Mouse (Mus musculus) forebrain, embryonic 15.5 days (tissue): ENCODE results near the gene Ankrd39. TPM values are rescaled to one million over a fixed set of nuclear protein-coding genes. Genes with fewer than 3 reads are reported as not detected.

Experiments
- ATAC-seq: fragments of 200-750 bp; cut with Nextera tagmentation; replicated peaks from 2 replicates; pipeline ENCODE4 v1.8.0; 2017; ENCODE audit warnings: mild to moderate bottlenecking, moderate TSS enrichment, moderate library complexity
- H3K27ac ChIP-seq: fragments of 300-500 bp; sonication (generic); replicated peaks from 2 replicates; pipeline ENCODE4 v1.5.1; 2015; ENCODE audit warnings: mild to moderate bottlenecking, inconsistent platforms
- H3K27me3 ChIP-seq: fragments of 300-500 bp; sonication (generic); 2 replicates; pipeline ENCODE4 v1.6.1; 2015; ENCODE audit warnings: inconsistent platforms
- H3K36me3 ChIP-seq: fragments of 300-500 bp; sonication (generic); 2 replicates; pipeline ENCODE4 v1.6.1; 2015; ENCODE audit warnings: mild to moderate bottlenecking, inconsistent platforms
- H3K4me1 ChIP-seq: fragments of 300-500 bp; sonication (generic); 2 replicates; pipeline ENCODE4 v1.6.1; 2015; ENCODE audit warnings: inconsistent platforms
- H3K4me2 ChIP-seq: fragments of 300-500 bp; sonication (generic); replicated peaks from 2 replicates; pipeline ENCODE4 v1.6.1; 2015; ENCODE audit warnings: mild to moderate bottlenecking, inconsistent platforms
- H3K4me3 ChIP-seq: fragments of 300-500 bp; sonication (generic); 2 replicates; pipeline ENCODE4 v1.5.1; 2015; ENCODE audit warnings: mild to moderate bottlenecking, inconsistent platforms
- H3K9ac ChIP-seq: fragments of 300-500 bp; sonication (generic); replicated peaks from 2 replicates; pipeline ENCODE4 v1.6.1; 2015; ENCODE audit warnings: mild to moderate bottlenecking, inconsistent platforms
- H3K9me3 ChIP-seq: fragments of 300-500 bp; sonication (generic); 2 replicates; pipeline ENCODE4 v1.6.1; 2016; ENCODE audit warnings: inconsistent platforms
- WGBS: fragments of 180-500 bp; shearing (Covaris S2); methylation state at CpG from one replicate; pipeline ENCODE4 v1.1.7; 2015; ENCODE audit warnings: mixed read lengths; 5-methylcytosine and 5-hydroxymethylcytosine counted together
- polyA plus RNA-seq: library from polyadenylated mRNA; unstranded; fragments of >200 nt; fragmentation: Nextera tagmentation; extraction: Ambion mirVana; gene quantifications from 2 replicates; pipeline ENCODE4 v1.2.1, GENCODE M21; 2015

Ankrd39 gene
- 18.2 and 19.2 TPM in 2 replicates for polyA plus RNA-seq

DNA sequence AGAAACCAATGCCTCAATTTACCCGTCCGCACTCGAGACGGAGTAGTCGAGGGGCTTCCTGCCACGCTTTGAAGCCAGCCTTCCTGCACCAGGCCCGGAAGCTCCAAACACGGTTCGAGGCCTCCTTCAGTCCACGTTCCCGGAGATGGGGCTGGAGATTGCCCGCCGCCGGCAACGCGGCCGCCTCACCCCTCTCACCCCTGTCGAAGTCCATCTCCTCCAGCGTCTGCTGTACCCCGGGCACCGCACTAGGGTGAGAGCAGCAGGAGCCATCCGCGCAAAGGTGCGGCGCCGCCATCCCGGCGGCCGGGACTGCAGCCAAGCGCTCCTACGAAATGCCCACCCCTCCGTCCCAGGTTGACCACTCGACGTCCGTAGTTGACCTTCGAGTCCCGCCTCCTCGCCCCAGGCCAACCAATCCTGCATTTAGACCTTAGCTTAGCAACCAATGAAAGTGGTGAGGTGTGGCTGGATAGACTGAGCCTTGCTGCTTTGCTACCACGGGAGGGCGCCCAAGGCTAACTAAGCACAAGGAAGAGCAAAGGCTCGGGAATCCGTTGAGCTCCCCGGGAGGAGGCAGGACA is at the start of gene Ankrd39:
Gene Ankrd39, minus strand, starts transcription at position 558 of the 584 bp plus-strand sequence.
- peak within 1 kb of the TSS; percentile 57 for H3K4me3 ChIP-seq
- H3K9ac ChIP-seq = peak within 1 kb of the TSS; percentile 76
- peak within 1 kb of the TSS; percentile 64 for H3K4me2 ChIP-seq
- ATAC-seq = peak; percentile 97
- under 1% methylated on average over 43 of the region's 43 CpGs for WGBS
- no peaks in the 10 kb centered on the region for H3K27me3 ChIP-seq
- H3K9me3 ChIP-seq = no peaks in the 10 kb centered on the region
- H3K27ac ChIP-seq = peak within 1 kb of the TSS; percentile 80
- H3K4me1 ChIP-seq = peaks cover 43% of the 10 kb centered on the region
- peaks cover 31% of the 10 kb centered on the region for H3K36me3 ChIP-seq

DNA sequence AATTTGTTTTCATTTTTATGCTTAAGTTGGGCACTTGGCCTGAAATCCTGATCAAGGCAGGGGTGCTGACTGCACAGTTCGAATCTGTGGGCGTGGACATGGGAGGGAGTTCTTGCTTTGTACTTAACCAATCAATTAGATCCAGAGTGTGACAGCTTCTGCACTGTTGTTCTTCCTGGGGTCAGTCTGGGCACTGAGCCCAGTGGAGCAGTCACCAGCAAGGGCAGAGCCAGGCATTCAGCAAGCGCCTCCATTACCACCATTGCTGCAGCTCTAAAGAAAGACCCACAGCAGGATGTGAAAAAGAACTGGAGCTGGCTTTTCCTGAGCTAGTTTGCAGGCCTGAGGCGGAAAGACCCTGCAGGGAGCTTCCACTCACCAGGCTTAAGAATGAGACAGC is 48.9 kb upstream of the Ankrd39 start:
- no peaks in the 10 kb centered on the region for H3K36me3 ChIP-seq
- peak; percentile 80 for ATAC-seq
- H3K9ac ChIP-seq = no peak overlapping the region
- H3K9me3 ChIP-seq = no peaks in the 10 kb centered on the region
- peaks cover 11% of the 10 kb centered on the region for H3K4me1 ChIP-seq
- no peaks in the 10 kb centered on the region for H3K27me3 ChIP-seq
- 11% methylated on average over 4 of the region's 4 CpGs for WGBS
- H3K4me2 ChIP-seq = no peak overlapping the region
- peak overlapping the region; percentile 56 for H3K27ac ChIP-seq
- no peak overlapping the region for H3K4me3 ChIP-seq

DNA sequence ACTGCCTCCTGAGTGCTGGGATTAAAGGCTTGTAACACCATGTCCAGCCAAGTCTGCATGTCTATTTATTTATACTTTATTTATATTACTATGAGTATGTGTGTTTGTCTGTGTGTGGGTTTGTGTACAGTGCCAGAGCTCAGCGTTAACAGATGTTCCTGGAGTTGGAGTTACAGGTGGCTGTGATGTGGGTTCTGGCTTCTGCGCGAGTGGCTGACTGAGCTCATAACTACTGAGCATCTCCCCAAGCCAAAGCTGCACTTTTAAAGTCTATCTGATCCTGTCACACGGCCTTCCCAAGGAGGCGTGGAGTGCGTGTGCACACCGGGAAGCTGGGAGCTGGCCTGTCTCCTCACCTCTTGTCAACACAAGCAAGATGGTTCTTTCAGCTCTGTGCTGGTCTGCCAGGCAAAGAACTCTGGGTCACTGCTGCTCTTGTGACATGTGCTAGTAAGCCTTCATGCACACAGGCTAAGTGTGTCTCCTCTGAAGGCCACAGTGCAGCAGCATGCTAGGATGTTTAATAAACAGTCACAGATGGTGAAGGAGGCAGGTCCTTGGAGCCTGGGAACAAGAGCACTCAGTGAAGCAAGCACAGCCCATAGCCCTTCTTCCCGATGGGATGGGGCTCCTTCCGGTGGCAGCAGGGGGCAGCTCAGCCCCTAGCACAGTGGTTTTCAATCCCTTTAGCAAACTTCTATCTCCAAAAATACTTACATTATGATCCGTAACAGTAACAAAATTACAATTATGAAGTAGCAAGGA is 48.1 kb upstream of the Ankrd39 start:
- peaks cover 11% of the 10 kb centered on the region for H3K4me1 ChIP-seq
- H3K4me3 ChIP-seq = no peak overlapping the region
- 68% methylated on average over 10 of the region's 10 CpGs for WGBS
- no peaks in the 10 kb centered on the region for H3K27me3 ChIP-seq
- peak overlapping the region; percentile 56; the same call in 1 of the 2 replicates for H3K27ac ChIP-seq
- H3K9ac ChIP-seq = no peak overlapping the region
- ATAC-seq = peak; percentile 49; the same call in 1 of the 2 replicates
- H3K4me2 ChIP-seq = no peak overlapping the region
- no peaks in the 10 kb centered on the region for H3K9me3 ChIP-seq
- H3K36me3 ChIP-seq = no peaks in the 10 kb centered on the region

DNA sequence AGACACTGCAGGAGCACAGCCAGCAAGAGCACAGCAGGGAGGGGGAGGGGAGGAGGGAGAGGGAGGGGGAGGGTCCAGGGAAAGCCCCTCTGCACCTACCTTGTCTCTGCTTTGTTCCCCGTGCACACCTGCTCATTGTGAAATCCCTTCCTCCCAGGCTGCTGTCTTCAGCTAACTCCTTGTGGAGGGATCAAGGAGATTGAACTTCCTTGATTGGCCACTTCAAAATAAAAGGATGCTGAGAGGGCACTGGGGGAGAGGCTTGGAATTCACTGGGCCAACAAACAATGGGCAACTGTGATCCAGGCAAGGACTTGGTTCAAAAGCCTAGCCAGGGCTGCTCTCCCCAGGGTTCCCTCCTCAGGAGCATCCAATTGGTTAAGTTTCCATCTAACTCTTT is 45.9 kb upstream of the Ankrd39 start:
- no peak overlapping the region for H3K4me2 ChIP-seq
- H3K9me3 ChIP-seq = no peaks in the 10 kb centered on the region
- H3K4me1 ChIP-seq = peaks cover 20% of the 10 kb centered on the region
- H3K27me3 ChIP-seq = no peaks in the 10 kb centered on the region
- no peak overlapping the region for H3K27ac ChIP-seq
- ATAC-seq = no peak
- 13% methylated on average over 1 of the region's 1 CpGs for WGBS
- no peak overlapping the region for H3K4me3 ChIP-seq
- no peaks in the 10 kb centered on the region for H3K36me3 ChIP-seq
- no peak overlapping the region for H3K9ac ChIP-seq

DNA sequence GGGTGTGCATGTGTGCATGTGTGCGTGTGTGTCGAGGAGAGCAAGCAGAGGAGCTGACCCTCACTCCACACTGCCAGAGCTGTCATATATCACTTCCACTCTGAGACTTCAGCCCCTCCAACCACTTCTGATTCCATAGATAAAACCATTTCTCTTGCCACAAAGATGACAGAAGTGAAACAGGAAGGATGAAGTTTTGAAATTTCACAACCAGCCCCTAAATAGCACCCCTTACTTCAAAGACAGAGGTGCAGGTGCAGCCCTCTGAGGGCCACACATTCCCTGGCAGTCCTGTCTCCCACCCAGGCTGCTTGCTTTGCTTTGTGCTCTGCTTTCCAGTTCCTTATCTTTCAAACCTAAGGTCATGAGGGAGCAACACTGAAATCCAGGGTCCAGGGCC is 44.2 kb upstream of the Ankrd39 start:
- H3K27ac ChIP-seq = no peak overlapping the region
- no peak overlapping the region for H3K4me3 ChIP-seq
- H3K9ac ChIP-seq = no peak overlapping the region
- 93% methylated on average over 2 of the region's 2 CpGs for WGBS
- peaks cover 20% of the 10 kb centered on the region for H3K4me1 ChIP-seq
- H3K9me3 ChIP-seq = no peaks in the 10 kb centered on the region
- no peak overlapping the region for H3K4me2 ChIP-seq
- ATAC-seq = no peak
- no peaks in the 10 kb centered on the region for H3K36me3 ChIP-seq
- H3K27me3 ChIP-seq = 0 out of 2 replicates have a peak, but pooled peaks cover 3% of the 10 kb centered on the region

DNA sequence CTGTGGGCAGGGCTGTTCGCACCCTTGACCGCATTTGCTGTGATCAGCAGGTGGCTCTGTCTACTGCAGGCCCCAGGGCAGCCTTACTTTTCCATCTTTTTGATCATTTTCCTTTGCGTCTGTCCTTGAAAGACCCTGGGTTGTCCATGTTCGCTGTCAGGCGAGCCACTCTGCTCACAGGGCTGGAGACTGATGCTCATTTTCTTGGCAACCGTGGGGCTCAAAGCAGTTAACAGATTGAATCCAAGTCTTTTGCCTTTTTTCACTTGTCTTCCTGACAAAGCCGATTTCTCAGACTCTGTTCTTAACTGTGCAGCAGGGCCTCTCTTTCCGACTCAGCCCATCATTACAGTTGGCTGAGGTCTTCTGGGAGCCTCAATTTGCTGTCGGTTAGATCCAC is 43.4 kb upstream of the Ankrd39 start:
- Histone ChIP-seq H3K27ac (no peak overlapping the region), H3K4me1 (peaks cover 13% of the 10 kb centered on the region), H3K9ac (no peak overlapping the region), H3K9me3 (no peaks in the 10 kb centered on the region), H3K4me3 (no peak overlapping the region), H3K27me3 (peaks cover 5% of the 10 kb centered on the region; the same call in 1 of the 2 replicates), H3K4me2 (no peak overlapping the region), H3K36me3 (no peaks in the 10 kb centered on the region)
- ATAC-seq = no peak
- 49% methylated on average over 9 of the region's 9 CpGs for WGBS

DNA sequence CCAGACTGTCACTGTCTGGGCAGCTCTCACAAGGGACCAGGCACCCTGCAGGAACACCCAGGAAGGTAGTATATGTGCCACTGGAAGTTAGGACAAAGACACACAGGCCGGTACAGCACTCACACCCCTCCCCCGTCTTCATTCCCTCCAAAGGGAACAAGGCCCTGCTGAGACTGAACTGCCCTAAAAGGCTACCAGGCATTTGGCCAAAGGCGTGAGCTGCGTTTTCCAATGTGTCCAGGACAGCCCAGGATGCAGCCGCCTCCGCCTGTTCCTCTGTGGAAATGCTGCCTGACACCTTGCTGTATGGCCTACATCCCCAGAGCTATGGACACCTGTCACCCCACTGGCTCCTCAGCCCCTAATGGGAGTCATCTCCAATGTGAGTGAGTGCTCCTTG is 42.2 kb upstream of the Ankrd39 start:
- WGBS = 50% methylated on average over 6 of the region's 6 CpGs
- no peak overlapping the region for H3K4me3 ChIP-seq
- no peak overlapping the region for H3K27ac ChIP-seq
- H3K27me3 ChIP-seq = peaks cover 9% of the 10 kb centered on the region; the same call in 1 of the 2 replicates
- peaks cover 9% of the 10 kb centered on the region; the same call in 1 of the 2 replicates for H3K4me1 ChIP-seq
- H3K36me3 ChIP-seq = no peaks in the 10 kb centered on the region
- no peak overlapping the region for H3K4me2 ChIP-seq
- no peak for ATAC-seq
- no peak overlapping the region for H3K9ac ChIP-seq
- H3K9me3 ChIP-seq = no peaks in the 10 kb centered on the region

DNA sequence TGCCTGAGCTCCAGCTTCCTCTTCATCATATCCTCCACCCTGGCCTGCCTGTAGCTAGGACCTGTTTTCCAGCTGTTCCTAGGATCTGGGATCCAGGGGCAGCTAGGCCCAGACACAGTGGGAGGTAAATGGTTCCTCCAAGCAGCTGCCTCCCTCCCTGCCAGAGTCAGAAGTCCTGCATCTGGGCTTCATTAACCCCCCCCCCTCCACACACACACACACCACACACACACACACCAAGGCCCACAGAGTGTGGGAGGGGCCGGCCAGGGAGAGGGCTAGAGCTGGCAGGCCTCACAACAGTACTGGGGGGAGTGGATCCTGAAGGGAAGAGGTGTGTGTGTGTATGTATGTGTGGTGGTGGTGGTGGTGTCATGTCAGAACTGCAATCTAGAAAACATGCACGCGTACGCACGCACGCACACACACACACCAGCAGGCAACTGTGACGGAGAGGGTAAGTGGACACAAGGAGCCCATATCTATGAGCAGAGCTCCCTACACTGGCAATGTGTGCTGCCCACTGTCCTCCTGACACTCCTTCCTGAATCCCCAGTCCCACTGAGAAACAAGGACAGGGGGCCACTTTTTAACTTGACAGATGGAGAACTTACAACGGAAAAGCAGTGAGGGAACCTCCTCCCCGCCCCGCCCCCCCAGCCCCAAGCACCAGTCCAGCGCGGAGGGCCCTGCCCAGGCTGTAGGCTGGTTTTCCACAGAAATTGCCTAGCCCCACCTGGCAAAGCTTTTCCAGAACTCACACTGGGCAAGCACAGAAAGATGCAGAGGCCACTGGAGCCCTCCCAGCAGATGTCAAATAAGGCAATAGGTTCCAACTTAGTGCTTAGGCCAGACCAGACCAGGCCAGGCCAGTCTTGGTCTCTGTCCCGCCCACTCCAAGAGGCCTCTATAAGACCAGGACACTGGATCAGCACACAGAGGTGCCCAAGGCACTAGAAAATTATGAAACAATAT is 41.5 kb upstream of the Ankrd39 start:
- Histone ChIP-seq H3K27me3 (peaks cover 15% of the 10 kb centered on the region; the same call in 1 of the 2 replicates), H3K27ac (no peak overlapping the region), H3K9me3 (no peaks in the 10 kb centered on the region), H3K36me3 (no peaks in the 10 kb centered on the region), H3K4me2 (no peak overlapping the region), H3K4me1 (peaks cover 9% of the 10 kb centered on the region; the same call in 1 of the 2 replicates), H3K9ac (no peak overlapping the region), H3K4me3 (no peak overlapping the region)
- 66% methylated on average over 13 of the region's 13 CpGs for WGBS
- no peak; the same call in 1 of the 2 replicates for ATAC-seq

DNA sequence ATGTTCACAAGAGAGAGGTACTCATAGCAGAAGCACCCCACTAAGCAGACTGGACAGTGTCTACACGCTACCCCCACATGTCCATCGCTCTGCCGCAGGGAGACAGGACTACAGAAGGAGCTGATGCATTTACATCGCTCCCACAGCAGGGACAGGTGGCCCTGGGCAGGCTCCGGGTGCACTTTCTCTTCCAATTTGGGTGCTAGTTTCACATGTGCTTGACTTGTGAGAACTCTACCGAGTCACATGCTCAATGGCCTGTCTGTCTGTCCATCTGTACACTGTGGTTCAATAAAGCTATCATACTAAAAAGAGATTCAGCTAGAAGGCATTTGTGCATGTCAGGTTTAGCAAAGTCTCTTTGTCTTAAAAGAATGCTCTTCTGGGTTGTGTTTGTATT is 40.6 kb upstream of the Ankrd39 start:
- H3K27ac ChIP-seq = no peak overlapping the region
- 94% methylated on average over 6 of the region's 6 CpGs for WGBS
- H3K27me3 ChIP-seq = peaks cover 22% of the 10 kb centered on the region

DNA sequence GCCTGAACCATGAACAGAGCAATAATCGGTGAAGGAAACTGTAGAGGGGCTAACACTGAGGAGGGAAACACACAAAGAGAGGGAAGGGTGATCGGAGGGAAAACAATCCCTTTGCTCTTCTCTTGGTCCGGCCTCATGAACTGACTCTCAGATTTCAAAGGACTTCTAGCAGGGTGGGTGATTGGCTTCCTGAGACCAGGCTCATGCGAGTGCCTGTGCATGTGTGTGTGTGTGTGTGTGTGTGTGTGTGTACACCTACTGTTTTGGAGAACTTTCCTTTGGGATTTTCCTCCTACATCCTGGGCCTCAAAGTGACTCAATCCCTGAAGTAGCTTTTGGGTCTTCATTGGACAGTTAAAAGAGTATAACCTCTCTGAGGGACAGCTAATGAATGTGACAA is 39.0 kb upstream of the Ankrd39 start:
- H3K36me3 ChIP-seq = no peaks in the 10 kb centered on the region
- no peak for ATAC-seq
- H3K27me3 ChIP-seq = peaks cover 26% of the 10 kb centered on the region
- H3K4me3 ChIP-seq = no peak overlapping the region
- H3K4me2 ChIP-seq = no peak overlapping the region
- H3K27ac ChIP-seq = no peak overlapping the region
- H3K9ac ChIP-seq = no peak overlapping the region
- WGBS = 49% methylated on average over 4 of the region's 4 CpGs
- H3K9me3 ChIP-seq = no peaks in the 10 kb centered on the region
- H3K4me1 ChIP-seq = peaks cover 10% of the 10 kb centered on the region

More for the DNA sequence above, 40.6 kb upstream of the Ankrd39 start:
- no peak overlapping the region for H3K4me2 ChIP-seq
- no peaks in the 10 kb centered on the region for H3K36me3 ChIP-seq
- no peak overlapping the region for H3K4me3 ChIP-seq
- no peaks in the 10 kb centered on the region for H3K9me3 ChIP-seq
- H3K9ac ChIP-seq = no peak overlapping the region
- H3K4me1 ChIP-seq = peaks cover 9% of the 10 kb centered on the region; the same call in 1 of the 2 replicates
- ATAC-seq = no peak

DNA sequence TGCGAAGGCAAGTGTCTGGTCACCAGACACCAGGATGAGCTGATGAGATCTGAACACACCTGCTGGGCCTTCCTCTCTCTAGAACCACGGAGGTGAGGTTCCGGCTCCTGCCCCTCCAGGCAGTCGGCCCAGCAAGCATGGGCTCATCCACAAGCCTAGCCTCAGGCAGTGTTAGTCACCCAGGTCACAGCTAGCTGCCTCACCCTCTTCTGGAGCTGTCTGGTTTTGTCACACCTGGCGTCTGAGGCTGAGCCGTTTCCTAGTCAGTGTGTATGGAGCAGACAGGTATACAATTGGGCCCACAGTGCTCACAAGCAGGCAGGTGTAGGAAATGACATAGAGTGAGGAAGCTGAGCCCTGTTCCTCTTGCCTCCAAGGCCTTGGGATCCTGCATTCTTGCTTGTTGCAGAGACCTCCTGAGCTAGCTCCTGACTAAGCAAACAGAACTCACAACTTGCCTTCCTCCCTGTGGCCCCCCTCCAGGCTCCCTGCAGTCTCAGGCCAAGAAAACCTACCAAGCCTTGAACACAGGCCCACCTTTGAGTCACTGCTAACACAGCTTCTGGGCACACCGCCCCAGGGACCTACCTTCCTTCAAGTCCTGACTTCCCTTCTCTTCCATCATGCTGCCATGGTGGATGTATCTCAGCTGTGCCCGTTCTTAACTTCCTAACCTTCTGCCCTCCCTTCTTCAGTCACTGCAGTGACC is 36.3 kb upstream of the Ankrd39 start:
- H3K27ac ChIP-seq = no peak overlapping the region
- H3K4me3 ChIP-seq = no peak overlapping the region
- peaks cover 18% of the 10 kb centered on the region for H3K4me1 ChIP-seq
- H3K9ac ChIP-seq = no peak overlapping the region
- WGBS = 86% methylated on average over 8 of the region's 8 CpGs
- H3K9me3 ChIP-seq = no peaks in the 10 kb centered on the region
- no peak for ATAC-seq
- no peaks in the 10 kb centered on the region for H3K36me3 ChIP-seq
- no peak overlapping the region for H3K4me2 ChIP-seq
- peaks cover 26% of the 10 kb centered on the region for H3K27me3 ChIP-seq
